Mouse (Mus musculus) G1E (cell line): Measurements from ENCODE around the gene Fcgr1. TPM values are rescaled to one million over a fixed set of nuclear protein-coding genes. Genes with fewer than 3 reads are reported as not detected.
A peak's percentile ranks its signal among the peaks of the same experiment; 100 is the strongest.
"Not testable (repeated sequence)": the region's sequence is repeated elsewhere in the genome, so short reads cannot be mapped to it uniquely, and the experiment has no call there.

Source experiments
- ATAC-seq: 2 replicates; pipeline ENCODE4 v1.8.0; 2016; ENCODE audit warnings: mild to moderate bottlenecking; ENCODE audit not compliant: insufficient number of reproducible peaks, poor library complexity, low FRiP score, severe bottlenecking; ENCODE audit errors: extremely low read depth
- DNase-seq: peaks from one replicate; pipeline ENCODE4 v3.0.0; 2012; ENCODE audit warnings: low spot score
- H3K27me3 ChIP-seq: 2 replicates; pipeline ENCODE4 v1.6.1; 2012; ENCODE audit warnings: mild to moderate bottlenecking, low read length, inconsistent platforms; ENCODE audit not compliant: insufficient read depth
- H3K36me3 ChIP-seq: replicated peaks from 2 replicates; pipeline ENCODE3; 2012; ENCODE audit warnings: mild to moderate bottlenecking, inconsistent platforms
- H3K4me1 ChIP-seq: 2 replicates; pipeline ENCODE4 v1.6.1; 2012; ENCODE audit warnings: low read depth, low read length, inconsistent platforms, mixed read lengths; ENCODE audit not compliant: insufficient read depth
- H3K4me3 ChIP-seq: 2 replicates; pipeline ENCODE4 v1.5.1; 2012; ENCODE audit warnings: low read depth, mild to moderate bottlenecking, inconsistent platforms, low read length, moderate library complexity, mixed read lengths
- H3K9me3 ChIP-seq: replicated peaks from 2 replicates; pipeline ENCODE4 v1.6.1; 2012; ENCODE audit warnings: inconsistent platforms
- CTCF ChIP-seq: IDR thresholded peaks from 2 replicates; pipeline ENCODE4 v1.5.1; 2012; ENCODE audit warnings: low read depth, low read length, inconsistent platforms, mixed read lengths
- GATA1 ChIP-seq: IDR thresholded peaks from 2 replicates; pipeline ENCODE4 v1.6.1; 2012; ENCODE audit warnings: borderline replicate concordance, low read length, inconsistent platforms, mixed read lengths
- GATA2 ChIP-seq: IDR thresholded peaks from 2 replicates; pipeline ENCODE4 v1.6.1; 2012; ENCODE audit warnings: low read depth, low read length, inconsistent platforms, borderline replicate concordance
- POLR2AphosphoS5 ChIP-seq: IDR thresholded peaks from 2 replicates; pipeline ENCODE4 v1.6.1; 2012; ENCODE audit warnings: low read depth, low read length, inconsistent platforms; ENCODE audit not compliant: insufficient replicate concordance
- TAL1 ChIP-seq: conservative IDR thresholded peaks from 2 replicates; pipeline ENCODE4 v1.6.1; 2012; ENCODE audit warnings: low read depth, low read length, inconsistent platforms, mixed read lengths
- polyA plus RNA-seq: library from polyadenylated mRNA; stranded (reverse); fragments of >175 nt; gene quantifications from 2 replicates; pipeline ENCODE4 v1.2.3, GENCODE M21; 2012
- total RNA-seq, 2 experiments: library from RNA; stranded (forward) in 1 of 2; stranded (reverse) in 1 of 2; fragments of 200-1000 nt in 1 of 2; fragments of >200 nt in 1 of 2; fragmentation: Nextera tagmentation in 1 of 2; gene quantifications; 2 replicates each; pipeline ENCODE4 v1.2.3; 2014 to 2017

Gene Fcgr1
- total and polyA plus RNA-seq, 3 experiments: 0.16 to 0.53 TPM; not detected in 1

- no peaks in the 10 kb centered on the region for H3K36me3 ChIP-seq
- no peak for DNase-seq
- no peak overlapping the region for H3K4me3 ChIP-seq
- H3K27me3 ChIP-seq: peaks cover 9% of the 10 kb centered on the region; the same call in 1 of the 2 replicates
- TF ChIP-seq TAL1 (no peak), GATA1 (no peak), GATA2 (no peak), CTCF (no peak), POLR2AphosphoS5 (no peak)
- ATAC-seq: no peak
- no peaks in the 10 kb centered on the region for H3K9me3 ChIP-seq
- H3K4me1 ChIP-seq: peaks cover 11% of the 10 kb centered on the region
Measured at GRCm38 (mm10) chr3:96332631-96333395, 39.0 kb upstream of the Fcgr1 start.

- H3K4me3 ChIP-seq: no peak overlapping the region
- TF ChIP-seq POLR2AphosphoS5 (no peak), TAL1 (no peak), GATA1 (no peak), CTCF (no peak), GATA2 (no peak)
- ATAC-seq (no peak), DNase-seq (no peak)
- H3K36me3 ChIP-seq: no peaks in the 10 kb centered on the region
- peaks cover 3% of the 10 kb centered on the region; the same call in 1 of the 2 replicates for H3K27me3 ChIP-seq
- no peaks in the 10 kb centered on the region for H3K9me3 ChIP-seq
- H3K4me1 ChIP-seq: peaks cover 17% of the 10 kb centered on the region
Measured at GRCm38 (mm10) chr3:96332000-96332399, 38.2 kb upstream of the Fcgr1 start.

GRCm38 (mm10) chr3:96331438-96331837, 37.7 kb upstream of the Fcgr1 start:
- no peak overlapping the region for H3K4me3 ChIP-seq
- DNase-seq (no peak), ATAC-seq (no peak)
- H3K27me3 ChIP-seq: peaks cover 3% of the 10 kb centered on the region; the same call in 1 of the 2 replicates
- no peaks in the 10 kb centered on the region for H3K9me3 ChIP-seq
- no peaks in the 10 kb centered on the region for H3K36me3 ChIP-seq
- TF ChIP-seq CTCF (no peak), TAL1 (no peak), GATA1 (no peak), POLR2AphosphoS5 (no peak), GATA2 (no peak)
- peaks cover 17% of the 10 kb centered on the region for H3K4me1 ChIP-seq

- no peak overlapping the region for H3K4me3 ChIP-seq
- DNase-seq (no peak), ATAC-seq (no peak)
- H3K36me3 ChIP-seq: no peaks in the 10 kb centered on the region
- TF ChIP-seq TAL1 (no peak), POLR2AphosphoS5 (no peak), GATA2 (no peak), CTCF (no peak), GATA1 (no peak)
- H3K4me1 ChIP-seq: peaks cover 17% of the 10 kb centered on the region
- H3K27me3 ChIP-seq: peaks cover 9% of the 10 kb centered on the region
- H3K9me3 ChIP-seq: no peaks in the 10 kb centered on the region
Measured at GRCm38 (mm10) chr3:96330603-96331002, 36.8 kb upstream of the Fcgr1 start.

GRCm38 (mm10) chr3:96330181-96330580, 36.4 kb upstream of the Fcgr1 start:
- Histone ChIP-seq H3K9me3 (no peaks in the 10 kb centered on the region), H3K27me3 (peaks cover 9% of the 10 kb centered on the region), H3K4me3 (no peak overlapping the region), H3K36me3 (no peaks in the 10 kb centered on the region), H3K4me1 (peaks cover 17% of the 10 kb centered on the region)
- no peak for ATAC-seq
- no peak for DNase-seq
- TF ChIP-seq TAL1 (no peak), CTCF (no peak), GATA1 (no peak), POLR2AphosphoS5 (no peak), GATA2 (no peak)

- Histone ChIP-seq H3K4me3 (no peak overlapping the region; the same call in 1 of the 2 replicates), H3K9me3 (no peaks in the 10 kb centered on the region), H3K36me3 (no peaks in the 10 kb centered on the region), H3K27me3 (peaks cover 9% of the 10 kb centered on the region), H3K4me1 (peaks cover 17% of the 10 kb centered on the region)
- DNase-seq (peak; percentile 44), ATAC-seq (no peak; the same call in 1 of the 2 replicates)
- TF ChIP-seq POLR2AphosphoS5 (peak; percentile 93; the same call in 1 of the 2 replicates), CTCF (no peak)
Measured at GRCm38 (mm10) chr3:96328730-96329387, 35.1 kb upstream of the Fcgr1 start.

- peak; percentile 79 for ATAC-seq
- Histone ChIP-seq H3K4me1 (peaks cover 17% of the 10 kb centered on the region), H3K27me3 (peaks cover 11% of the 10 kb centered on the region), H3K4me3 (peak overlapping the region; percentile 68)
- DNase-seq, H3K36me3 ChIP-seq, H3K9me3 ChIP-seq: not testable (repeated sequence)
Measured at GRCm38 (mm10) chr3:96328060-96328729, 34.4 kb upstream of the Fcgr1 start.
